Comparison of ENCODE assay signal across 22 mouse cellular contexts in the genomic region with DNA sequence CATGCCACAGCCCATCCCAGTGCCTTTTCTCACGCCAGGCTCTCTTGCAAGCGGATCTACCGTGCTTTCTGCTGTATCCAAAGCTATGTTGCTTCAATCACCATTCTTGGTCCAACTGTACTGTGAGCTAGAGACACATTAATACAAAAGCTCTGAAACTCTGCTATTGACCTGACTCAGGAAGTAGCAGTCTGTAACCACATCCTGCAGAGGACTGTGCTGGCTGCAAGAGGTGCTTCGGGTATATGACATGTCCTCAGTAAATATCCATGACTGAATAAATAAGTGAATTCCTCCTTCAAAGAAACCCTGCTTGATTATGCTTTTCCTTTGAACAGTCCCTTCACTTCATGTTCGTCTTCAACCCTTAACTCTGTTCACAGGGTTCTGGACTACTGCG. TPM values are rescaled to one million over a fixed set of nuclear protein-coding genes. Genes with fewer than 3 reads are reported as not detected.
DNase-seq lines count a peak whose midpoint lies in the region; ATAC-seq and TF ChIP-seq lines count a peak whose summit lies in the region.
"Had no signal": no experiment of that assay in that cellular context is flagged by ENCODE, and none has a peak within 500 bp of the region (broad histone marks: within the 10 kb centered on the region; RNA-seq: fewer than 3 reads in every experiment).

No protein-coding gene starts in this region.

- no peaks in the 10 kb centered on the region for H3K27me3 ChIP-seq in lung, postnatal 0 days (replicated peaks; ENCODE audit: insufficient read depth, low read length)
- no peaks in the 10 kb centered on the region for H3K27me3 ChIP-seq in forebrain, embryonic 15.5 days
- H3K27me3 ChIP-seq: forebrain, embryonic 12.5 days; neural tube, embryonic 15.5 days had no signal

- H3K4me1 ChIP-seq in lung, postnatal 0 days (ENCODE audit: insufficient read depth, low read depth, low read length): no peaks in the 10 kb centered on the region
- no peaks in the 10 kb centered on the region for H3K4me1 ChIP-seq in forebrain, embryonic 15.5 days
- H3K4me1 ChIP-seq: forebrain, embryonic 12.5 days; neural tube, embryonic 15.5 days had no signal

- no peak overlapping the region for H3K27ac ChIP-seq in lung, postnatal 0 days (ENCODE audit: low read length)
- H3K27ac ChIP-seq in forebrain, embryonic 15.5 days (replicated peaks): no peak overlapping the region
- H3K27ac ChIP-seq: forebrain, embryonic 12.5 days; limb, embryonic 10.5 days; neural tube, embryonic 15.5 days had no signal

- H3K36me3 ChIP-seq in lung, postnatal 0 days (ENCODE audit: insufficient read depth, low read length): no peaks in the 10 kb centered on the region
- no peaks in the 10 kb centered on the region for H3K36me3 ChIP-seq in forebrain, embryonic 15.5 days
- H3K36me3 ChIP-seq: forebrain, embryonic 12.5 days; limb, embryonic 10.5 days; neural tube, embryonic 15.5 days had no signal

- 67% methylated on average over 6 of the region's 6 CpGs for WGBS in lung, postnatal 0 days
- WGBS in forebrain, embryonic 15.5 days: 90% methylated on average over 6 of the region's 6 CpGs

- H3K9ac ChIP-seq in lung, postnatal 0 days (replicated peaks; ENCODE audit: low read depth): no peak overlapping the region
- H3K9ac ChIP-seq in forebrain, embryonic 15.5 days (replicated peaks): no peak overlapping the region
- H3K9ac ChIP-seq: forebrain, embryonic 12.5 days; neural tube, embryonic 15.5 days had no signal

- TF ChIP-seq EP300 in lung, postnatal 0 days (IDR thresholded peaks at IDR 0.05): no peak

- H3K4me2 ChIP-seq in lung, postnatal 0 days (replicated peaks; ENCODE audit: low read depth, low read length): no peak overlapping the region
- no peak overlapping the region for H3K4me2 ChIP-seq in forebrain, embryonic 15.5 days (replicated peaks)
- H3K4me2 ChIP-seq: forebrain, embryonic 12.5 days; heart, embryonic 11.5 days; liver, embryonic 11.5 days; midbrain, embryonic 11.5 days; neural tube, embryonic 15.5 days had no signal

- peak; percentile 5 for DNase-seq in lung, postnatal 36 days
- DNase-seq in lung, postnatal 0 days (ENCODE audit: low spot score): no peak
- DNase-seq in natural killer cell, adult 2 months (ENCODE audit: low spot score in 2 of 2): peak; percentile 39 to 57
- DNase-seq in thymus, postnatal 36 days: peak; percentile 30 to 51
- no peak for DNase-seq in urinary bladder, postnatal 36 days (ENCODE audit: low spot score in 2 of 2)
- DNase-seq in right cerebral cortex, postnatal 36 days (ENCODE audit: low spot score in 2 of 2): no peak
- DNase-seq: B cell, adult 2 months; cerebellum, postnatal 14 days; gastrocnemius, postnatal 36 days; heart, postnatal 14 days; kidney, adult 18-20 months; kidney, postnatal 36 days; retina, postnatal 1 day had no signal

- no peak for TF ChIP-seq CTCF in lung, postnatal 0 days (IDR thresholded peaks at IDR 0.05)

- H3K9me3 ChIP-seq in lung, postnatal 0 days (ENCODE audit: low read length): no peaks in the 10 kb centered on the region
- H3K9me3 ChIP-seq in forebrain, embryonic 15.5 days: no peaks in the 10 kb centered on the region
- H3K9me3 ChIP-seq: forebrain, embryonic 12.5 days; limb, embryonic 10.5 days; neural tube, embryonic 15.5 days had no signal

- ATAC-seq in lung, postnatal 0 days: no peak
- peak; percentile 77 for ATAC-seq in granulocyte monocyte progenitor cell, adult 5-6 weeks (replicated peaks; ENCODE audit: poor library complexity, severe bottlenecking)
- no peak for ATAC-seq in forebrain, embryonic 15.5 days (replicated peaks)
- ATAC-seq: hindbrain, embryonic 16.5 days had no signal

- H3K4me3 ChIP-seq in lung, postnatal 0 days (ENCODE audit: low read depth, low read length): no peak overlapping the region
- H3K4me3 ChIP-seq in forebrain, embryonic 15.5 days: no peak overlapping the region
- H3K4me3 ChIP-seq: forebrain, embryonic 12.5 days; limb, embryonic 10.5 days; neural tube, embryonic 15.5 days had no signal

RNA-seq across cellular contexts. Expression of a gene that starts 23.7 kb away (rescaled TPM):
- 33.7 and 61.1 TPM in 2 replicates for polyA plus RNA-seq in lung, postnatal 0 days (2015; fragmentation: Nextera tagmentation; extraction: Ambion mirVana)
- not detected in 2 replicates for total RNA-seq in granulocyte monocyte progenitor cell, adult 5-6 weeks (2014; fragmentation: Nextera tagmentation)
- 0.05 TPM in 1 of 2 replicates, not detected in the other for total RNA-seq in granulocyte monocyte progenitor cell, adult 5-6 weeks (2017)
- 2.8 and 4.4 TPM in 2 replicates for polyA plus RNA-seq in forebrain, embryonic 15.5 days (2015; fragmentation: Nextera tagmentation; extraction: Ambion mirVana)

Comparison
In these comparisons a context has a peak if more than half of its experiments do, and no peak if none do; other contexts are left out.
1. DNase-seq: peak in lung, postnatal 36 days (single experiment), natural killer cell, adult 2 months (2 of 2) and thymus, postnatal 36 days (2 of 2); none in lung, postnatal 0 days (single experiment), urinary bladder, postnatal 36 days (0 of 2) and right cerebral cortex, postnatal 36 days (0 of 2).